Mouse (Mus musculus) stomach, embryonic 15.5 days (tissue): ENCODE measurements around the gene Pou6f2. TPM values are rescaled to one million over a fixed set of nuclear protein-coding genes. Genes with fewer than 3 reads are reported as not detected.

ENCODE experiments used
- ATAC-seq: fragments of 200-750 bp; cut with Nextera tagmentation; 2 replicates; pipeline ENCODE4 v1.8.0; 2017; ENCODE audit warnings: low read depth, moderate number of reproducible peaks, moderate TSS enrichment; ENCODE audit not compliant: insufficient read depth, low FRiP score
- H3K27ac ChIP-seq: fragments of 300-500 bp; sonication (generic); 2 replicates; pipeline ENCODE4 v1.5.1; 2015; ENCODE audit warnings: mild to moderate bottlenecking, inconsistent platforms
- H3K27me3 ChIP-seq: fragments of 300-500 bp; sonication (generic); replicated peaks from 2 replicates; pipeline ENCODE4 v1.6.1; 2015; ENCODE audit warnings: inconsistent platforms
- H3K36me3 ChIP-seq: fragments of 300-500 bp; sonication (generic); 2 replicates; pipeline ENCODE4 v1.6.1; 2015; ENCODE audit warnings: inconsistent platforms
- H3K4me1 ChIP-seq: fragments of 300-500 bp; sonication (generic); 2 replicates; pipeline ENCODE4 v1.6.1; 2015; ENCODE audit warnings: inconsistent platforms
- H3K4me2 ChIP-seq: fragments of 300-500 bp; sonication (generic); 2 replicates; pipeline ENCODE4 v1.6.1; 2015; ENCODE audit warnings: mild to moderate bottlenecking, inconsistent platforms
- H3K4me3 ChIP-seq: fragments of 300-500 bp; sonication (generic); replicated peaks from 2 replicates; pipeline ENCODE4 v1.5.1; 2015; ENCODE audit warnings: inconsistent platforms
- H3K9ac ChIP-seq: fragments of 300-500 bp; sonication (generic); 2 replicates; pipeline ENCODE4 v1.6.1; 2015; ENCODE audit warnings: inconsistent platforms
- H3K9me3 ChIP-seq: fragments of 300-500 bp; sonication (generic); 2 replicates; pipeline ENCODE4 v1.6.1; 2016; ENCODE audit warnings: inconsistent platforms
- WGBS: fragments of 180-500 bp; shearing (Covaris S2); methylation state at CpG from one replicate; pipeline ENCODE4 v1.1.7; 2015; 5-methylcytosine and 5-hydroxymethylcytosine counted together
- polyA plus RNA-seq: library from polyadenylated mRNA; unstranded; fragments of >200 nt; fragmentation: Nextera tagmentation; extraction: Ambion mirVana; gene quantifications from 2 replicates; pipeline ENCODE4 v1.2.1, GENCODE M21; 2015

Pou6f2 gene
- 0.04 and 0.06 TPM in 2 replicates for polyA plus RNA-seq

- Histone ChIP-seq H3K9ac (no peak within 1 kb of the TSS), H3K36me3 (no peaks in the 10 kb centered on the region), H3K4me3 (no peak within 1 kb of the TSS), H3K4me2 (no peak within 1 kb of the TSS), H3K27ac (no peak within 1 kb of the TSS), H3K9me3 (no peaks in the 10 kb centered on the region), H3K27me3 (no peaks in the 10 kb centered on the region), H3K4me1 (no peaks in the 10 kb centered on the region)
- WGBS: 77% methylated on average over 6 of the region's 6 CpGs
- no peak for ATAC-seq
Measured at GRCm38 (mm10) chr13:18397586-18397985, at the start of gene Pou6f2. Gene Pou6f2, minus strand, starts transcription at chr13:18397686.

DNA sequence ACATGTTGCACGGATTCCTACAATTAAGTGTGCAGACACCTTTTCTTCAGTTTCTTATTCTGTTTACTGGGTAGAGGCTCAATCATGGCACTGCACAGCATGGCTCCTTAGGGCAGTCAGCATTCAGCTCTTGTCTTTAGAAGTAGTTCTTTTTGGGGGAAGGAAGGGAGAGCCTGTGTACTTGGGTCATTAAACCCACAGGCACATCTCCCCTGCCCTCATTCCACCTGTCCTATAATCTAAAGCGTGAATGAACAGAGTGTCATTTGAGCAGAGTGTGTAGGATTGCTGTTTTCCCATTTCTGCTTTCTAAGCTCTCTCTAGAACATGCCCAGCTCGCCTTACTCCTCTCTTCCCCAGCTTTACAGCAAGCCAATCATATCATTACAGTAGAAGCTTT lies 42.4 kb upstream of the Pou6f2 start:
- WGBS: 68% methylated on average over 3 of the region's 3 CpGs
- ATAC-seq: no peak

DNA sequence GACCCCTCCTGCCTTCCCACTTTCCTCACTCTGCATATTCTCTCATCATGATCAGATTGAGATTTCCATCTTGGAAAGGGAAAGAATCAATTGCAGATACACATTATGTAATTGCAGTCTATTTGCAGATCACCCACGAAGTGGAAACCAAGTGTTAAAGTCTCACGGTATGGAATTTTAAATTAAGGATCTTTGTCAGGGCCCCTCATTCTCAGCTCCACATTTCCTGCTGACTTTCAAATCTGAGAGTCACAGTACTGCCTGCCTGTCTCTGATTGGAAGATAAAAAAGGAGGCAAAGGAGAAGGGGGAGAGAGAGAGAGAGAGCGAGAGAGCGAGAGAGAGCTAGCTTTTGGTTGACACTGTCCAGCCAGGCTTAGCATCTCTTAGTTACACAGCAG lies 9.8 kb downstream of the Pou6f2 start:
- no peak overlapping the region for H3K4me2 ChIP-seq
- no peak for ATAC-seq

More for the DNA sequence above, 42.4 kb upstream of the Pou6f2 start:
- Histone ChIP-seq H3K27ac (no peak overlapping the region), H3K4me3 (no peak overlapping the region), H3K27me3 (no peaks in the 10 kb centered on the region), H3K9ac (no peak overlapping the region), H3K9me3 (no peaks in the 10 kb centered on the region), H3K4me2 (no peak overlapping the region), H3K4me1 (no peaks in the 10 kb centered on the region), H3K36me3 (no peaks in the 10 kb centered on the region)

GRCm38 (mm10) chr13:18363373-18363772 lies 34.1 kb downstream of the Pou6f2 start:
- Histone ChIP-seq H3K4me1 (no peaks in the 10 kb centered on the region), H3K4me3 (no peak overlapping the region), H3K27me3 (no peaks in the 10 kb centered on the region), H3K9me3 (no peaks in the 10 kb centered on the region), H3K27ac (no peak overlapping the region), H3K4me2 (no peak overlapping the region), H3K9ac (no peak overlapping the region), H3K36me3 (no peaks in the 10 kb centered on the region)
- WGBS: 30% methylated on average over 2 of the region's 2 CpGs
- ATAC-seq: no peak

More for the DNA sequence above, 9.8 kb downstream of the Pou6f2 start:
- Histone ChIP-seq H3K4me3 (no peak overlapping the region), H3K4me1 (no peaks in the 10 kb centered on the region), H3K9ac (no peak overlapping the region), H3K36me3 (no peaks in the 10 kb centered on the region), H3K27me3 (no peaks in the 10 kb centered on the region), H3K27ac (no peak overlapping the region), H3K9me3 (no peaks in the 10 kb centered on the region)
- 78% methylated on average over 4 of the region's 4 CpGs for WGBS

GRCm38 (mm10) chr13:18344580-18345333 lies 52.7 kb downstream of the Pou6f2 start:
- no peaks in the 10 kb centered on the region for H3K4me1 ChIP-seq
- no peak overlapping the region for H3K27ac ChIP-seq
- no peak for ATAC-seq
- no peak overlapping the region for H3K4me3 ChIP-seq
- no peaks in the 10 kb centered on the region for H3K9me3 ChIP-seq
- H3K4me2 ChIP-seq: no peak overlapping the region
- H3K36me3 ChIP-seq: no peaks in the 10 kb centered on the region
- WGBS: 66% methylated on average over 4 of the region's 4 CpGs
- H3K27me3 ChIP-seq: no peaks in the 10 kb centered on the region
- H3K9ac ChIP-seq: no peak overlapping the region

GRCm38 (mm10) chr13:18338910-18339501 lies 58.5 kb downstream of the Pou6f2 start:
- no peak overlapping the region for H3K4me3 ChIP-seq
- 80% methylated on average over 10 of the region's 10 CpGs for WGBS
- H3K9ac ChIP-seq: no peak overlapping the region
- no peaks in the 10 kb centered on the region for H3K27me3 ChIP-seq
- no peak overlapping the region for H3K4me2 ChIP-seq
- H3K36me3 ChIP-seq: no peaks in the 10 kb centered on the region
- ATAC-seq: no peak
- no peak overlapping the region for H3K27ac ChIP-seq
- no peaks in the 10 kb centered on the region for H3K9me3 ChIP-seq
- no peaks in the 10 kb centered on the region for H3K4me1 ChIP-seq

- WGBS: 67% methylated on average over 2 of the region's 2 CpGs
- Histone ChIP-seq H3K9ac (no peak overlapping the region), H3K4me3 (no peak overlapping the region), H3K4me1 (no peaks in the 10 kb centered on the region), H3K4me2 (no peak overlapping the region), H3K27ac (no peak overlapping the region), H3K27me3 (no peaks in the 10 kb centered on the region), H3K9me3 (no peaks in the 10 kb centered on the region), H3K36me3 (no peaks in the 10 kb centered on the region)
- ATAC-seq: no peak
Measured at GRCm38 (mm10) chr13:18338022-18338421, 59.5 kb downstream of the Pou6f2 start.

DNA sequence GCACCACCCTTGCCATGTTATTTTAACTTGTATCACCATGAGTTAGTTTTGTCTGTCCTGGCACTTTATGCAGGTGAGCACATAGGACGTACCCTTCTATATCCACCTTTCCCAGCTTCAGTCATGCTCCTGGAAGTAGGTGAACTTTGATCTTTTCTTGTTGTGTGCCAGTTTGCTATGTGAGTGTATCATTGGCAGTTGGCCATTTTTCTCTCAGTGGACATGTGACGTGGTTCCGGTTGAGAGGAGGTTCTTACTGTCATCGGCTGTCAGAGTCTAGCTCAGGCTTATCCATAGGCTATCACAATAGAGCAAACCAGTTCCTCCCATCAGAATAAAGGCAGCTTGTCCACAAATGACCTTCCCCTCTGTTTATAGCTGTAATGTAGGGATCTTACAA lies 63.5 kb downstream of the Pou6f2 start:
- no peak for ATAC-seq
- 81% methylated on average over 4 of the region's 4 CpGs for WGBS
- H3K27ac ChIP-seq: no peak overlapping the region
- no peak overlapping the region for H3K4me2 ChIP-seq
- H3K9ac ChIP-seq: no peak overlapping the region
- no peaks in the 10 kb centered on the region for H3K9me3 ChIP-seq
- H3K27me3 ChIP-seq: no peaks in the 10 kb centered on the region
- H3K4me3 ChIP-seq: no peak overlapping the region
- no peaks in the 10 kb centered on the region for H3K36me3 ChIP-seq
- H3K4me1 ChIP-seq: no peaks in the 10 kb centered on the region

DNA sequence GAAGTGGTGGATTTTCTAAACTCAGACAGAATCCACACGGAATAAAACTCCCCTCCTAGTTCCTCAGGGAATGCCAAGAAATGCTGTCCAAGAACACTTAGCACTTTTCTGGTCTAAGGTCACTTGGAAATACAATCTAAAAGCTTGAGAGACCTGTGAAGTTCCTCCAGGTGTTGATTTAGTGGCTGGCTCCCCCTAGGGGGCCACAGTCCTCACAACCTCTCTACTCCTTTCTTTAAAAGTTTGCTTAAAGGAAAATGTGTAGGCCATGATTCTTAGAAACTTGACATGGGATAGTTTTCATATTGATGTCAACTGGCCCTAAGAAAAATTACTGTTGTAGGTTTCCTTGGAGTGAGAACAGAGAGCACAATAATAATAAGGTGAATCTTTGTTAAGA lies 64.9 kb downstream of the Pou6f2 start:
- Histone ChIP-seq H3K9me3 (no peaks in the 10 kb centered on the region), H3K9ac (no peak overlapping the region), H3K27me3 (no peaks in the 10 kb centered on the region), H3K36me3 (no peaks in the 10 kb centered on the region), H3K27ac (no peak overlapping the region), H3K4me1 (no peaks in the 10 kb centered on the region), H3K4me2 (no peak overlapping the region), H3K4me3 (no peak overlapping the region)
- no peak for ATAC-seq
- 31% methylated on average over 1 of the region's 1 CpGs for WGBS

DNA sequence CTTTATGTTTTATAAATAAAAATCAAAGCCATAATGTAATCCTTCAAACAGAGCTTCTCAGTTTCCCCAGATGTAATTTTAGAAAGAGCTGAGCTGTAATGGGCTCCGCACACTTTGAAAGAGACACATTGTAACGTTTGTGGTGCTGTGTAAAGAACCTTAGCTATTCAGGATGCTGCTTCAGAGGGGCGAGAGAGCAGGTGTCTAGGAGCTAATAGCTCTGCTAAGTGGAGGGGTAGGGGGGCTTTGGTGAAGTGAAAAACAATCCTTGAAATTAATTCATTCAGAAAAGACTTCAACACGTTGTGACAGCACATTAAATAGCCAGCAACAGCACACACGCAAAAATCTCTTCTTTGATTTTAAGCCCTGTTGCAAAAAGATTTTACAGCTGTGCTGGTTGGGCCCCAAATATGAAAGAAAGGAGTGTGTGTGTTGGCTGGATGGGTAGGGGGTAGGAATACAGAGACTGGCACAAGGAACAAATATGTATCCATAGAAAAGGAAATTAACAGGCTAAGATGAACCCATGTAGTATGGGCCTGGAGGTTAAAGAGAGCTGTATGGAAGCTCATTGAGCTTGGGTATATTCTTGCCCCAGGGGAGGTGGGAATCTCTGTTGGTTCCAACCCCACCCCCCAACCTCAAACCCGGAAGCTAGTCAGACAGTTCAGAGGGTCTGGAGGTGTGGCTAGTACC lies 73.4 kb downstream of the Pou6f2 start:
- WGBS: 54% methylated on average over 6 of the region's 6 CpGs
- no peak overlapping the region for H3K4me3 ChIP-seq
- no peak overlapping the region for H3K9ac ChIP-seq
- H3K36me3 ChIP-seq: no peaks in the 10 kb centered on the region
- H3K27ac ChIP-seq: no peak overlapping the region
- no peaks in the 10 kb centered on the region for H3K4me1 ChIP-seq
- H3K9me3 ChIP-seq: no peaks in the 10 kb centered on the region
- no peak for ATAC-seq
- H3K27me3 ChIP-seq: no peaks in the 10 kb centered on the region
- H3K4me2 ChIP-seq: no peak overlapping the region

DNA sequence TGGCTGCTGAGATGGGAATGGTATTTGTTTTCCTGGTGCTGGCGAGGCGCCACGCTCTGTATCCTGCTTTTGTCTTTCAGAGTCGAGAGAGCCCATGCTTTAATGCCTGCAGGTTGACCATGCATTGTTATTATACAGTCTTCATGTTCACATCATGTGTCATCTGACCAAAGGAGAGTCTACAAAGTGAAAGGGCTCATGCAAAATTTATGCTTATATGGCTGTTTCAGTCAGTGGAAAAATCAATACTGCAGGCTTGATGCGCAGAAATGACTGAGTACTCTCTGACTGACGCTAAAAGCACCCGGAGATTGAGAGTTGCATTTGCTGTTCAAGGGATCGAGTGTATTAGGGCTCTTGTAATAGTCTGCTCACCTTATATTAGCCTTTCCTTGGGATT lies 74.1 kb downstream of the Pou6f2 start:
- no peak for ATAC-seq
- 66% methylated on average over 8 of the region's 8 CpGs for WGBS
- no peak overlapping the region for H3K27ac ChIP-seq
- no peaks in the 10 kb centered on the region for H3K4me1 ChIP-seq
- no peak overlapping the region for H3K9ac ChIP-seq
- no peaks in the 10 kb centered on the region for H3K9me3 ChIP-seq
- H3K4me2 ChIP-seq: no peak overlapping the region
- H3K36me3 ChIP-seq: no peaks in the 10 kb centered on the region
- no peaks in the 10 kb centered on the region for H3K27me3 ChIP-seq
- no peak overlapping the region for H3K4me3 ChIP-seq

DNA sequence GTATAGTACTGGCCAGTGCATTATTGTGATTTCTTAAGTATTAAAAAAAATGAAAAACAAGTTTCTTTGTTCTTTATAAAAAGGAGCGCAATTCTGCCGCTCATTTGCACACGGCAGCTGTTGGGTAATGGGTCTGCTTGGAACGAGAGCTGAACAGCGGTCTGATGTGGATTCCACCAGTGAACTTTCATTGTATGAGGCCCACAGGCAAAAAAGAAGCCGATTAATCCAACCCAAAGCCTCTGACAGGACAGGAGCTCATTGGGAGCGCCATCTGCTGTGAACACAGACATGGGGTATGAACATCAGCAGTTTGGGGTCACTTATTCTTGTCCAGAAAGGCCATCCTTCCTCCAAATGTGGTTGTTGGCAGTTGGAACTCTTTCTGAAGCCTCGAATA lies 84.9 kb downstream of the Pou6f2 start:
- Histone ChIP-seq H3K4me1 (no peaks in the 10 kb centered on the region), H3K4me2 (no peak overlapping the region), H3K9ac (no peak overlapping the region), H3K36me3 (no peaks in the 10 kb centered on the region), H3K9me3 (no peaks in the 10 kb centered on the region), H3K27me3 (no peaks in the 10 kb centered on the region), H3K27ac (no peak overlapping the region), H3K4me3 (no peak overlapping the region)
- WGBS: 78% methylated on average over 8 of the region's 8 CpGs
- no peak for ATAC-seq
